9 mouse cellular contexts compared by ENCODE assay signal in genomic region chr6:29278513-29279267, GRCm38 (mm10). TPM values are rescaled to one million over a fixed set of nuclear protein-coding genes. Genes with fewer than 3 reads are reported as not detected.
DNase-seq lines count a peak whose midpoint lies in the region; ATAC-seq lines count a peak whose summit lies in the region.
"Had no signal": no experiment of that assay in that cellular context is flagged by ENCODE, and none has a peak within 500 bp of the region (broad histone marks: within the 10 kb centered on the region; RNA-seq: fewer than 3 reads in every experiment).

No protein-coding gene starts in this region.

- DNase-seq in ovary, adult 18-20 months (ENCODE audit: low spot score), result peak; percentile 57
- DNase-seq in ovary, postnatal 10 days (ENCODE audit: low spot score), result no peak
- peak; percentile 78 for DNase-seq in adrenal gland, postnatal 14 days
- DNase-seq in embryonic facial prominence, embryonic 14.5 days (ENCODE audit: low spot score), result peak; percentile 79
- peak; percentile 31 to 65 for DNase-seq in left cerebral cortex, postnatal 25 days (ENCODE audit: low spot score in 2 of 2)
- DNase-seq in telencephalon, adult 2 months (ENCODE audit: low read depth, low spot score), result peak; percentile 40

- WGBS in embryonic facial prominence, embryonic 14.5 days, result 30% methylated on average over 8 of the region's 8 CpGs
- WGBS in hindbrain, embryonic 16.5 days, result 33% methylated on average over 8 of the region's 8 CpGs
- 32% methylated on average over 8 of the region's 8 CpGs for WGBS in midbrain, embryonic 12.5 days

- no peaks in the 10 kb centered on the region; the same call in 1 of the 2 replicates for H3K4me1 ChIP-seq in embryonic facial prominence, embryonic 14.5 days (ENCODE audit: control insufficient read depth, insufficient read depth, low read length)
- no peaks in the 10 kb centered on the region for H3K4me1 ChIP-seq in hindbrain, embryonic 16.5 days (ENCODE audit: control insufficient read depth, insufficient read depth, low read depth, low read length)
- peaks cover 6% of the 10 kb centered on the region for H3K4me1 ChIP-seq in midbrain, embryonic 12.5 days

- no peak overlapping the region for H3K4me3 ChIP-seq in embryonic facial prominence, embryonic 14.5 days (ENCODE audit: low read depth, low read length)
- no peak overlapping the region for H3K4me3 ChIP-seq in hindbrain, embryonic 16.5 days (ENCODE audit: low read length)
- H3K4me3 ChIP-seq in midbrain, embryonic 12.5 days, result no peak overlapping the region

- no peaks in the 10 kb centered on the region for H3K9me3 ChIP-seq in embryonic facial prominence, embryonic 14.5 days (ENCODE audit: control insufficient read depth, low read length)
- no peaks in the 10 kb centered on the region for H3K9me3 ChIP-seq in hindbrain, embryonic 16.5 days (ENCODE audit: control insufficient read depth, low read length)
- H3K9me3 ChIP-seq in midbrain, embryonic 12.5 days, result no peaks in the 10 kb centered on the region

- ATAC-seq in embryonic facial prominence, embryonic 14.5 days (ENCODE audit: low read depth), result peak; percentile 57; the same call in 1 of the 2 replicates
- ATAC-seq in hindbrain, embryonic 16.5 days, result peak; percentile 82; the same call in 1 of the 2 replicates
- peak; percentile 41; the same call in 1 of the 2 replicates for ATAC-seq in midbrain, embryonic 12.5 days (ENCODE audit: low FRiP score, low read depth)

- H3K4me2 ChIP-seq in embryonic facial prominence, embryonic 14.5 days (ENCODE audit: low read depth, low read length), result no peak overlapping the region
- H3K4me2 ChIP-seq in hindbrain, embryonic 16.5 days (ENCODE audit: low read length), result no peak overlapping the region
- H3K4me2 ChIP-seq in midbrain, embryonic 12.5 days (replicated peaks), result no peak overlapping the region

- H3K27ac ChIP-seq in embryonic facial prominence, embryonic 14.5 days (replicated peaks; ENCODE audit: low read depth, low read length), result no peak overlapping the region
- H3K27ac ChIP-seq in hindbrain, embryonic 16.5 days (ENCODE audit: low read depth, low read length), result no peak overlapping the region
- no peak overlapping the region for H3K27ac ChIP-seq in midbrain, embryonic 12.5 days (replicated peaks)

- H3K9ac ChIP-seq in embryonic facial prominence, embryonic 14.5 days (ENCODE audit: low read depth, low read length), result no peak overlapping the region
- H3K9ac ChIP-seq in hindbrain, embryonic 16.5 days (ENCODE audit: low read depth, low read length), result no peak overlapping the region
- no peak overlapping the region for H3K9ac ChIP-seq in midbrain, embryonic 12.5 days (replicated peaks)

- intact Hi-C loops in left cerebral cortex, postnatal 25 days (cut with DNase I), result loop anchor here (2.0 kb wide), 3 partner anchors 38 to 112 kb away; no protein-coding TSS in a partner anchor

- H3K36me3 ChIP-seq in embryonic facial prominence, embryonic 14.5 days (ENCODE audit: control insufficient read depth, insufficient read depth, low read length), result peaks cover 18% of the 10 kb centered on the region
- H3K36me3 ChIP-seq in hindbrain, embryonic 16.5 days (ENCODE audit: control insufficient read depth, insufficient read depth, low read length), result no peaks in the 10 kb centered on the region
- H3K36me3 ChIP-seq in midbrain, embryonic 12.5 days, result 0 out of 2 replicates have a peak, but pooled peaks cover 5% of the 10 kb centered on the region

- H3K27me3 ChIP-seq in embryonic facial prominence, embryonic 14.5 days (replicated peaks; ENCODE audit: control insufficient read depth, insufficient read depth, low read length), result no peaks in the 10 kb centered on the region
- H3K27me3 ChIP-seq in hindbrain, embryonic 16.5 days (replicated peaks; ENCODE audit: control insufficient read depth, insufficient read depth, low read length), result no peaks in the 10 kb centered on the region
- H3K27me3 ChIP-seq in midbrain, embryonic 12.5 days, result no peaks in the 10 kb centered on the region

RNA-seq across cellular contexts. Expression of gene Fam71f2, which starts 0.7 kb away (rescaled TPM):
- 0.41 TPM in 1 of 2 replicates, not detected in the other for total RNA-seq in adrenal gland, postnatal 14 days (2021)
- 0.61 and 0.81 TPM in 2 replicates for polyA plus RNA-seq in embryonic facial prominence, embryonic 14.5 days (2014; fragmentation: Nextera tagmentation; extraction: Ambion mirVana)
- polyA plus RNA-seq in hindbrain, embryonic 16.5 days (2015; fragmentation: Nextera tagmentation; extraction: Ambion mirVana), result 0.34 and 0.41 TPM in 2 replicates
- total RNA-seq in left cerebral cortex, postnatal 25 days (2021), result under 1 TPM; 0.34 to 0.41 TPM
- 0.60 and 1.2 TPM in 2 replicates for polyA plus RNA-seq in midbrain, embryonic 12.5 days (2016; fragmentation: Nextera tagmentation; extraction: Ambion mirVana)

RNA-seq across cellular contexts. Expression of gene Hilpda, which starts 6.4 kb away (rescaled TPM):
- total RNA-seq in adrenal gland, postnatal 14 days (2021), result 5.0 and 10.4 TPM in 2 replicates
- polyA plus RNA-seq in embryonic facial prominence, embryonic 14.5 days (2014; fragmentation: Nextera tagmentation; extraction: Ambion mirVana), result 44.1 and 46.5 TPM in 2 replicates
- 31.1 and 31.3 TPM in 2 replicates for polyA plus RNA-seq in hindbrain, embryonic 16.5 days (2015; fragmentation: Nextera tagmentation; extraction: Ambion mirVana)
- total RNA-seq in left cerebral cortex, postnatal 25 days (2021), result 1 to 10 TPM; 6.7 to 8.4 TPM
- 29.7 and 31.0 TPM in 2 replicates for polyA plus RNA-seq in midbrain, embryonic 12.5 days (2016; fragmentation: Nextera tagmentation; extraction: Ambion mirVana)

RNA-seq across cellular contexts. Expression of gene Fam71f1, which starts 40.2 kb away (rescaled TPM):
- not detected in 2 replicates for total RNA-seq in adrenal gland, postnatal 14 days (2021)
- polyA plus RNA-seq in embryonic facial prominence, embryonic 14.5 days (2014; fragmentation: Nextera tagmentation; extraction: Ambion mirVana), result 0.17 and 0.42 TPM in 2 replicates
- not detected in 2 replicates for polyA plus RNA-seq in hindbrain, embryonic 16.5 days (2015; fragmentation: Nextera tagmentation; extraction: Ambion mirVana)
- total RNA-seq in left cerebral cortex, postnatal 25 days (2021), result not detected
- not detected in 2 replicates for polyA plus RNA-seq in midbrain, embryonic 12.5 days (2016; fragmentation: Nextera tagmentation; extraction: Ambion mirVana)
- polyA plus RNA-seq: frontal cortex, adult 2 months had no signal
